Mouse (Mus musculus) CD4-positive helper T cell, adult 2 months (primary cell): ENCODE data around the gene Pilrb1.
"Not testable (repeated sequence)": the region's sequence is repeated elsewhere in the genome, so short reads cannot be mapped to it uniquely, and the experiment has no call there.

Experiments used
- DNase-seq: peaks from one replicate; pipeline ENCODE4 v3.0.0-alpha.2; 2012; ENCODE audit warnings: low read depth, missing footprints, low spot score

Pilrb1 gene

GRCm38 (mm10) chr5:137857960-137858710 is at the start of gene Pilrb1:
TSS of gene Pilrb1 (minus strand) at chr5:137858106.
- DNase-seq, result not testable (repeated sequence)

GRCm38 (mm10) chr5:137897812-137898211 is 39.9 kb upstream of the Pilrb1 start:
- no peak for DNase-seq

GRCm38 (mm10) chr5:137892954-137893353 is 35.0 kb upstream of the Pilrb1 start:
- no peak for DNase-seq

GRCm38 (mm10) chr5:137887666-137888065 is 29.8 kb upstream of the Pilrb1 start:
- DNase-seq, result no peak

GRCm38 (mm10) chr5:137885894-137886293 is 28.0 kb upstream of the Pilrb1 start:
- peak; percentile 23 for DNase-seq

GRCm38 (mm10) chr5:137883345-137883744 is 25.4 kb upstream of the Pilrb1 start:
- DNase-seq, result no peak

GRCm38 (mm10) chr5:137882922-137883321 is 25.0 kb upstream of the Pilrb1 start:
- no peak for DNase-seq

- peak; percentile 11 for DNase-seq
Measured at GRCm38 (mm10) chr5:137877860-137878259, 20.0 kb upstream of the Pilrb1 start.

- DNase-seq, result no peak
Measured at GRCm38 (mm10) chr5:137875054-137875453, 17.1 kb upstream of the Pilrb1 start.

GRCm38 (mm10) chr5:137872381-137872702 is 14.4 kb upstream of the Pilrb1 start:
- DNase-seq, result not testable (repeated sequence)

- DNase-seq, result not testable (repeated sequence)
Measured at GRCm38 (mm10) chr5:137871644-137872380, 13.9 kb upstream of the Pilrb1 start, which contains the start of gene Pilrb2. TSS of gene Pilrb2 (minus strand) at chr5:137871815.

- DNase-seq, result not testable (repeated sequence)
Measured at GRCm38 (mm10) chr5:137868600-137868999, 10.7 kb upstream of the Pilrb1 start.

GRCm38 (mm10) chr5:137864008-137864407 is 6.1 kb upstream of the Pilrb1 start:
- DNase-seq, result not testable (repeated sequence)

- peak; percentile 37 for DNase-seq
Measured at GRCm38 (mm10) chr5:137856870-137857269, 1.0 kb downstream of the Pilrb1 start.

- not testable (repeated sequence) for DNase-seq
Measured at GRCm38 (mm10) chr5:137854907-137855306, 3.0 kb downstream of the Pilrb1 start.

GRCm38 (mm10) chr5:137850313-137850712 is 7.6 kb downstream of the Pilrb1 start:
- DNase-seq, result not testable (repeated sequence)

GRCm38 (mm10) chr5:137837110-137837509 is 20.8 kb downstream of the Pilrb1 start:
- not testable (repeated sequence) for DNase-seq

- DNase-seq, result no peak
Measured at GRCm38 (mm10) chr5:137836611-137837010, 21.3 kb downstream of the Pilrb1 start.

GRCm38 (mm10) chr5:137835966-137836520 is 21.9 kb downstream of the Pilrb1 start, which contains the start of gene Pilra:
TSS of gene Pilra (minus strand) at chr5:137836281.
- DNase-seq, result not testable (repeated sequence)

- no peak for DNase-seq
Measured at GRCm38 (mm10) chr5:137833500-137833899, 24.4 kb downstream of the Pilrb1 start.

GRCm38 (mm10) chr5:137831506-137831905 is 26.4 kb downstream of the Pilrb1 start:
- DNase-seq, result no peak

GRCm38 (mm10) chr5:137831106-137831505 is 26.8 kb downstream of the Pilrb1 start:
- DNase-seq, result no peak
